Mouse (Mus musculus): ENCODE measurements around the gene Cmtm7.

DNA sequence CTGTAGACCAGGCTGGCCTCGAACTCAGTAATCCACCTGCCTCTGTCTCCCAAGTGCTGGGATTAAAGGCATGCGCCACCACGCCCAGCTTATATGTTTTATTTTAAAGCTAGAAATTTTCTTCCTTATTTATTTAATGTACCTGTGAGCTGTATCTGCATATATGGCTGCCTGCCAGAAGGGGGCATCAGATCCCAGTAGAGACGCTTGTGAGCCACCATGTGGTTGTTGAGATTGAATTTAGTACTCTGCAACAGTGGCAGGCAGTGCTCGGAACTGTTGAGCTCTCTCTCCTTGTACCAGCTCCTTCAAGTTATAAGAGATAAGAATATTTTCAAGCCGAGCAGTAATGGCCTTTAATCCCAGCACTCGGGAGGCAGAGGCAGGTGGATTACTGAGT lies 71.3 kb downstream of the Cmtm7 start:
- no peak for TF ChIP-seq GATA1 (IDR thresholded peaks at IDR 0.05; ENCODE audit: low read length)
- no peak for TF ChIP-seq TAL1 (IDR thresholded peaks at IDR 0.05; ENCODE audit: low read length)
